Mouse (Mus musculus) megakaryocyte progenitor cell, adult 5-6 weeks (primary cell): ENCODE measurements at regions not wholly inside any gene's neighbourhood (a gene's known extent, or its start where the extent isn't known, plus 50 kb on each side); places are given as distances from the start of the nearest gene placed in this dataset.

Source experiments
- ATAC-seq: replicated peaks from 2 replicates; pipeline ENCODE4 v1.8.0; 2016; ENCODE audit warnings: mild to moderate bottlenecking, moderate TSS enrichment, inconsistent platforms; ENCODE audit not compliant: poor library complexity

GRCm38 (mm10) chr4:53915326-53915725, 89.5 kb downstream of the Tmem38b start:
- peak; percentile 40 for ATAC-seq

- ATAC-seq: peak; percentile 80
Measured at GRCm38 (mm10) chr4:53919188-53919587, 93.3 kb downstream of the Tmem38b start.

- ATAC-seq: peak; percentile 74
Measured at GRCm38 (mm10) chr4:53920587-53920986, 94.7 kb downstream of the Tmem38b start.

GRCm38 (mm10) chr4:53931068-53931467, 105.2 kb downstream of the Tmem38b start:
- no peak for ATAC-seq

- ATAC-seq: peak; percentile 87
Measured at GRCm38 (mm10) chr4:53931499-53931898, 105.7 kb downstream of the Tmem38b start.

- ATAC-seq: peak; percentile 65
Measured at GRCm38 (mm10) chr4:53935306-53935705, 109.5 kb downstream of the Tmem38b start.

- no peak for ATAC-seq
Measured at GRCm38 (mm10) chr4:53948736-53949135, 122.9 kb downstream of the Tmem38b start.

- no peak for ATAC-seq
Measured at GRCm38 (mm10) chr4:53949164-53949563, 123.3 kb downstream of the Tmem38b start.

- ATAC-seq: no peak
Measured at GRCm38 (mm10) chr4:53950496-53950895, 124.7 kb downstream of the Tmem38b start.

GRCm38 (mm10) chr4:53951003-53951733, 125.3 kb downstream of the Tmem38b start:
- no peak for ATAC-seq

- ATAC-seq: no peak
Measured at GRCm38 (mm10) chr4:53951734-53952109, 125.9 kb downstream of the Tmem38b start.

- no peak for ATAC-seq
Measured at GRCm38 (mm10) chr4:53952288-53952687, 126.4 kb downstream of the Tmem38b start.

- ATAC-seq: no peak
Measured at GRCm38 (mm10) chr4:53962458-53962857, 136.6 kb downstream of the Tmem38b start.

- ATAC-seq: no peak
Measured at GRCm38 (mm10) chr4:53970461-53970860, 144.6 kb downstream of the Tmem38b start.

GRCm38 (mm10) chr4:53970960-53971359, 145.1 kb downstream of the Tmem38b start:
- no peak for ATAC-seq

GRCm38 (mm10) chr4:53976036-53976638, 150.3 kb downstream of the Tmem38b start:
- ATAC-seq: no peak

GRCm38 (mm10) chr4:53986519-53987301, 160.9 kb downstream of the Tmem38b start:
- ATAC-seq: peak; percentile 99

GRCm38 (mm10) chr4:53987536-53987935, 161.7 kb downstream of the Tmem38b start:
- ATAC-seq: no peak

GRCm38 (mm10) chr4:54021069-54021829, 195.4 kb downstream of the Tmem38b start:
- ATAC-seq: no peak

- no peak for ATAC-seq
Measured at GRCm38 (mm10) chr4:54021861-54022385, 196.1 kb downstream of the Tmem38b start.

- no peak for ATAC-seq
Measured at GRCm38 (mm10) chr4:54026919-54027318, 201.1 kb downstream of the Tmem38b start.
